Mouse (Mus musculus) adrenal gland, postnatal 10 days (tissue): ENCODE results near the gene Ppp1r14b. TPM values are rescaled to one million over a fixed set of nuclear protein-coding genes. Genes with fewer than 3 reads are reported as not detected.

Experiments
- DNase-seq: peaks from one replicate; pipeline ENCODE4 v3.0.0; 2021; ENCODE audit warnings: mixed read lengths
- total RNA-seq, 2 experiments: library from RNA; stranded (reverse); gene quantifications; 2 replicates each; pipeline ENCODE4 v1.2.3; 2021

The Ppp1r14b gene
- total RNA-seq, 2 experiments from 2014 or later: 289 to 333 TPM

- no peak for DNase-seq
Observed at GRCm38 (mm10) chr19:6994002-6994401, 19.2 kb downstream of the Ppp1r14b start.

DNA sequence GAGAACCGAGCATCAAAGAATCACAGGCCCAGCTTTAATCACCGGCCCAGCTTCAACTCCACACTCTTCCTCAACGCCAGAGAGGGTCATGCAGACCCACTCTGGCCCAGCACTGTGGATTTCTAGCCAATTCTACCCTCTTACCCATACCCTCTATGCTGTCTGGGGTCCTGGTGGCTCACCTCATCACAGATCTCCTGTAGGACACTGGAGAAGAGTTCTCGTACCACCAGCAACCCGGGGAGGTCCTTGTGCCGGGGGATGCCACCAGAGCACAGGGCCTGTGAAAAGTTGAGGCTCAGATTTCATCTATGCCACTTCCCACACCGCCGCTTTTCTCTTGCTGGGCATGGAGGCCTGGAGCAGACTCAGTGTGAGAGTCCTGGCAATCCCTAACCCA lies 19.7 kb downstream of the Ppp1r14b start:
- no peak for DNase-seq

- DNase-seq: peak; percentile 52
Observed at GRCm38 (mm10) chr19:6995255-6995991, 20.7 kb downstream of the Ppp1r14b start.

GRCm38 (mm10) chr19:6996006-6996405 lies 21.2 kb downstream of the Ppp1r14b start, which contains the start of the genes Nudt22 and Trpt1:
Gene Nudt22, minus strand, starts transcription at chr19:6996117.
Gene Trpt1, plus strand, starts transcription at chr19:6996131.
- peak; percentile 94 for DNase-seq

DNA sequence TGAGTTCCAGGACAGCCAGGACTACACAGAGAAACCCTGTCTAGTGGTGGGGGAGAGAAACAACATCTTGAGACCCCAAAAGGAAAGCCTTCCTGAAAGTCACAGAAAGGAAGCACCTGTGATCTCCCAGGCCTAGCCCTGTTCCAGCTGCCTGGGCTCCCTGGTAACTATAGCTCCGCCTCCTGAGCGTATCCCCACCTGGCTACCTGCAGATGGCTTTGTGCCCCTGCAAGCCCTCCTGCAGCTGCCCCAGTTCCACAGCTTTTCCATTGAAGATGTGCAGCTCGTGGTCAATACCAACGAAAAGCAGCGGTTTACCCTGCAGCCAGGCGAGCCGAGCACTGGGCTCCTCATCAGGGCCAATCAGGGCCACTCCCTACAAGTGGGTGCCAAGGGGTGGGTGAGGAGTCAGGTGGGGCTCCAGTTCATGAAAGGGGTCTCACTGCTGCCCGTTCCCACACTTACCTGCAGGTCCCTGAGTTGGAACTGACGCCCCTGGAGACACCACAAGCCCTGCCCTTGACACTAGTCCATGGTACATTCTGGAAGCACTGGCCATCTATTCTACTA lies 23.0 kb downstream of the Ppp1r14b start:
- DNase-seq: no peak

- DNase-seq: peak; percentile 5
Observed at GRCm38 (mm10) chr19:6999360-7000063, 24.7 kb downstream of the Ppp1r14b start.

GRCm38 (mm10) chr19:7006892-7007593 lies 32.3 kb downstream of the Ppp1r14b start:
- DNase-seq: no peak

DNA sequence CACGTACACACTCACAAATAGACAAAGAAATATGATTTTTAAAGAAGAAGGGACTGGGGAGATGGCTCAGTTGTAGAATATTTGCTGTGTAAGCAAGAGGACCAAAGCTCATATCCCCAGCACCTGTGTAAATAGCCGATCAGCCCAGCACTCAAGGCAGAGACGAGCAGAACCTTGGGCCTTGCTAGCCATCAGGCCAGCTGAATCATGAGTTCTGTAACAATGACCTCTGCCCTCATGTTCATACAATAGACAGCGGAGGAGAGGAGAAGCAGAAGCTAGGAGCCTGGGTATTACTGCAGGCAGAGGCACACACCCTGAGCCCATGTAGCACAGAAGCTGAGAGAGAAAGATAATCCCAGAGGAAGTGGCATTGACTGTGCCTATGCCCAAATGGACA lies 37.7 kb downstream of the Ppp1r14b start:
- DNase-seq: no peak

DNA sequence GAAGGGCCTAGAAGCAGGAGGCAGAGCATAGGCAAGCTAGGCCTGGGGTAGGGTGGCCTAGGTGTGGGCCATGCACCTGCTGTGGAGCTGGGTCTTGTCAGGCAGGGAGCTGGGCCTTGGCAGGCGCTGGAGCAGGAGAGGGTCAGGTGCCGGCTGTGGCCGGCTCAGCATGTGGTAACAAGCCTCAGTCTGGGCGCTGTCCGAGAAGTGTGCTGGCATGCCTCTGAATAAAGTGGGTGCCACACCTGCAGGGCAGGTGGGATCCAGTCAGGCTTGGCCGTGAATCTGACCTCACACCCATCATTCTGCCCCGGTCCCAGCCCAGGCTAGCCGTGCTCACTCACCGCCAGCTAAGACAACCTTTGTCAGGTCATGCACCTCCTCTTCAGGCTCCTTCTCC lies 39.2 kb downstream of the Ppp1r14b start:
- DNase-seq: no peak

- peak; percentile 10 for DNase-seq
Observed at GRCm38 (mm10) chr19:7014481-7015135, 39.8 kb downstream of the Ppp1r14b start.

GRCm38 (mm10) chr19:7017541-7018457 lies 43.0 kb downstream of the Ppp1r14b start:
- peak; percentile 8 for DNase-seq

- DNase-seq: peak; percentile 7
Observed at GRCm38 (mm10) chr19:7018546-7018945, 43.8 kb downstream of the Ppp1r14b start.

- peak; percentile 38 for DNase-seq
Observed at GRCm38 (mm10) chr19:7019191-7019590, 44.4 kb downstream of the Ppp1r14b start, which contains the start of gene Fermt3. Gene Fermt3, minus strand, starts transcription at chr19:7019469.

- DNase-seq: peak; percentile 77
Observed at GRCm38 (mm10) chr19:7020224-7020641, 45.5 kb downstream of the Ppp1r14b start.

Other genes starting within 250 kb of the Ppp1r14b start
- gene Rps6ka4, start 134.3 kb upstream of the Ppp1r14b start, total RNA-seq: 10 to 100 TPM; 21.5 to 27.5 TPM
- 1 to 10 TPM; 4.1 TPM for gene Ccdc88b, start 116.8 kb upstream of the Ppp1r14b start, total RNA-seq
- gene Trmt112, start 65.3 kb upstream of the Ppp1r14b start, total RNA-seq: 10 to 100 TPM; 53.9 to 70.4 TPM
- 100 to 1,000 TPM; 417 to 451 TPM for gene Prdx5, start 64.9 kb upstream of the Ppp1r14b start, total RNA-seq
- gene Esrra, start 53.2 kb upstream of the Ppp1r14b start, total RNA-seq: 10 to 100 TPM; 71.0 to 97.4 TPM
- 1 to 10 TPM; 1.2 to 1.7 TPM for gene Catsperz, start 49.6 kb upstream of the Ppp1r14b start, total RNA-seq
- gene Kcnk4, start 40.5 kb upstream of the Ppp1r14b start, total RNA-seq: under 1 TPM; 0.30 to 0.73 TPM
- 10 to 100 TPM; 42.0 to 51.8 TPM for gene Bad, start 33.1 kb upstream of the Ppp1r14b start, total RNA-seq
- 10 to 100 TPM; 33.8 to 42.3 TPM for gene Gpr137, start 32.5 kb upstream of the Ppp1r14b start, total RNA-seq
- 10 to 100 TPM; 45.7 to 63.5 TPM for gene Plcb3, start 1.5 kb downstream of the Ppp1r14b start, total RNA-seq
- 10 to 100 TPM; 70.7 to 71.4 TPM for gene Fkbp2, start 5.5 kb downstream of the Ppp1r14b start, total RNA-seq
- 100 to 1,000 TPM; 110 to 139 TPM for gene Vegfb, start 12.7 kb downstream of the Ppp1r14b start, total RNA-seq
- 10 to 100 TPM; 46.0 to 58.5 TPM for gene Dnajc4, start 17.6 kb downstream of the Ppp1r14b start, total RNA-seq
- 10 to 100 TPM; 29.4 to 34.1 TPM for gene Nudt22, start 21.1 kb downstream of the Ppp1r14b start, total RNA-seq
- 10 to 100 TPM; 13.3 to 21.3 TPM for gene Trpt1, start 21.2 kb downstream of the Ppp1r14b start, total RNA-seq
- 10 to 100 TPM in 1 of 2 experiments, 1 to 10 TPM in 1; 9.8 to 10.1 TPM for gene Fermt3, start 44.5 kb downstream of the Ppp1r14b start, total RNA-seq
- gene Stip1, start 65.0 kb downstream of the Ppp1r14b start, total RNA-seq: 100 to 1,000 TPM; 101 to 107 TPM
- 100 to 1,000 TPM; 134 to 155 TPM for gene Macrod1, start 81.8 kb downstream of the Ppp1r14b start, total RNA-seq
- 1 to 10 TPM; 1.1 to 2.0 TPM for gene Flrt1, start 130.8 kb downstream of the Ppp1r14b start, total RNA-seq
- gene Otub1, start 231.3 kb downstream of the Ppp1r14b start, total RNA-seq: 100 to 1,000 TPM; 104 to 105 TPM
- gene Cox8a, start 242.6 kb downstream of the Ppp1r14b start, total RNA-seq: 1,000 to 10,000 TPM; 1,477 to 1,649 TPM